Mouse (Mus musculus) forebrain, embryonic 12.5 days (tissue): ENCODE measurements around the gene Galnt18. TPM values are rescaled to one million over a fixed set of nuclear protein-coding genes. Genes with fewer than 3 reads are reported as not detected.

Source experiments
- ATAC-seq: fragments of 200-750 bp; cut with Nextera tagmentation; 2 replicates; pipeline ENCODE4 v1.8.0; 2017; ENCODE audit warnings: moderate TSS enrichment; ENCODE audit not compliant: low FRiP score
- H3K27ac ChIP-seq: fragments of 300-500 bp; sonication (generic); 2 replicates; pipeline ENCODE4 v1.5.1; 2016; ENCODE audit warnings: mild to moderate bottlenecking
- H3K27me3 ChIP-seq: fragments of 300-500 bp; sonication (generic); 2 replicates; pipeline ENCODE4 v1.6.1; 2016; ENCODE audit warnings: mild to moderate bottlenecking
- H3K36me3 ChIP-seq: fragments of 300-500 bp; sonication (generic); replicated peaks from 2 replicates; pipeline ENCODE4 v1.6.1; 2016; ENCODE audit warnings: mild to moderate bottlenecking
- H3K4me1 ChIP-seq: fragments of 300-500 bp; sonication (generic); 2 replicates; pipeline ENCODE4 v1.6.1; 2016
- H3K4me2 ChIP-seq: fragments of 300-500 bp; sonication (generic); 2 replicates; pipeline ENCODE4 v1.6.1; 2016; ENCODE audit warnings: mild to moderate bottlenecking, moderate library complexity
- H3K4me3 ChIP-seq: fragments of 300-500 bp; sonication (generic); replicated peaks from 2 replicates; pipeline ENCODE4 v1.5.1; 2016; ENCODE audit warnings: mild to moderate bottlenecking
- H3K9ac ChIP-seq: fragments of 300-500 bp; sonication (generic); 2 replicates; pipeline ENCODE4 v1.6.1; 2016; ENCODE audit warnings: mild to moderate bottlenecking
- H3K9me3 ChIP-seq: fragments of 300-500 bp; sonication (generic); 2 replicates; pipeline ENCODE4 v1.6.1; 2016
- WGBS: fragments of 180-500 bp; shearing (Covaris S2); methylation state at CpG from one replicate; pipeline ENCODE4 v1.1.7; 2016; 5-methylcytosine and 5-hydroxymethylcytosine counted together
- polyA plus RNA-seq: library from polyadenylated mRNA; unstranded; fragments of >200 nt; fragmentation: Nextera tagmentation; extraction: Ambion mirVana; gene quantifications from 2 replicates; pipeline ENCODE4 v1.2.1, GENCODE M21; 2016

Galnt18 gene
- polyA plus RNA-seq, 1 experiment from 2014 or later: 5.6 TPM

- no peak for ATAC-seq
- WGBS: 88% methylated on average over 7 of the region's 7 CpGs
- H3K4me3 ChIP-seq: no peak overlapping the region
- H3K9ac ChIP-seq: no peak overlapping the region
- no peaks in the 10 kb centered on the region for H3K36me3 ChIP-seq
- peaks cover 9% of the 10 kb centered on the region for H3K4me1 ChIP-seq
- H3K9me3 ChIP-seq: no peaks in the 10 kb centered on the region
- H3K27ac ChIP-seq: no peak overlapping the region
- no peaks in the 10 kb centered on the region for H3K27me3 ChIP-seq
- no peak overlapping the region for H3K4me2 ChIP-seq
These were observed 55.0 kb downstream of the Galnt18 start for GRCm38 (mm10) chr7:111724730-111725129.

DNA sequence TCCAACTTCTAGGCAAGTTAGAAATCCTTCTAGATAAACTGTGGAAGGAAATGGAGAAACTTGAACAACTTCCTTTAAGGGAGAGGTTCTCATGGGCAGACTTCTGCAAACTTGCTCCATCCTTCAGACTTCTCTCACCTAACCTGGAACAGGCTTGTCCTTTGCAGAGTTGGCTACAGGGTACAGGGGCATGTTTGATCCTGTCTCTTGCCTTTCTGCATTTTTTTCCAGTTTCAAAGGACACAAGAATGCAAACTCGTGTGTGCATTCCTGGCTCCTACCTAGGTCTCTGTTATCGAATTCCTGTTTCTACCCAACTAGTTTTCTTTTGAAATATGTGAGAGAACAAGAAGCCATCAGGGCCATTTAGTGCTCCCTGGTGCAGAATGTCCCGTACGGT is 55.8 kb downstream of the Galnt18 start:
- no peaks in the 10 kb centered on the region for H3K9me3 ChIP-seq
- WGBS: 89% methylated on average over 4 of the region's 4 CpGs

DNA sequence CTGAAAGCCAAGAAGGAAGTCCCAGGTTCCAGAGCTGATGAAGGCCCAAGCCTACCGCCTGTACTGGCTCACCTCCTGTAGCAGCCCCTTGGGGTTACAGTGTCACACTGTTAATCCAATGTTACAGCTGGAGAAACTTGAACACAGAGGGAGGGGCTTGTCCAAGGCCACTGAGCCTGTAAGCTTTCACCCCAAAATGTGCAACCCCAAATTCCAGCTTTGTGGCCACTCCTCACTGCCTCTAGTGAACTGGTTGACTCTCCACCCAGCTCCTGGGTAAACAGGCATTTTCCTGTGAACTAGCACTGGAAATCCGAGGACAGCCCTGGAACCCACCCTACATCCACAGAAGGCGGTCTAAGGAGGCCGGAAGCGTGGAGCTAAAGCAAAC is 58.5 kb downstream of the Galnt18 start:
- no peak overlapping the region for H3K4me2 ChIP-seq
- no peak overlapping the region for H3K9ac ChIP-seq
- no peak for ATAC-seq
- H3K9me3 ChIP-seq: no peaks in the 10 kb centered on the region
- no peaks in the 10 kb centered on the region for H3K36me3 ChIP-seq
- H3K27ac ChIP-seq: no peak overlapping the region
- 84% methylated on average over 5 of the region's 5 CpGs for WGBS
- H3K4me1 ChIP-seq: peaks cover 9% of the 10 kb centered on the region
- H3K4me3 ChIP-seq: no peak overlapping the region
- no peaks in the 10 kb centered on the region for H3K27me3 ChIP-seq

More for the DNA sequence above, 55.8 kb downstream of the Galnt18 start:
- H3K36me3 ChIP-seq: no peaks in the 10 kb centered on the region
- H3K27me3 ChIP-seq: no peaks in the 10 kb centered on the region
- ATAC-seq: no peak
- no peak overlapping the region for H3K4me2 ChIP-seq
- H3K9ac ChIP-seq: no peak overlapping the region
- no peak overlapping the region for H3K4me3 ChIP-seq
- H3K27ac ChIP-seq: no peak overlapping the region
- peaks cover 9% of the 10 kb centered on the region for H3K4me1 ChIP-seq

- H3K27ac ChIP-seq: no peak overlapping the region
- no peak overlapping the region for H3K4me3 ChIP-seq
- H3K27me3 ChIP-seq: no peaks in the 10 kb centered on the region
- 79% methylated on average over 8 of the region's 8 CpGs for WGBS
- no peaks in the 10 kb centered on the region for H3K9me3 ChIP-seq
- peaks cover 9% of the 10 kb centered on the region for H3K4me1 ChIP-seq
- no peak overlapping the region for H3K9ac ChIP-seq
- H3K4me2 ChIP-seq: no peak overlapping the region
- ATAC-seq: no peak
- no peaks in the 10 kb centered on the region for H3K36me3 ChIP-seq
These were observed 59.1 kb downstream of the Galnt18 start for GRCm38 (mm10) chr7:111720511-111721307.

- Histone ChIP-seq H3K4me1 (peaks cover 9% of the 10 kb centered on the region), H3K9me3 (no peaks in the 10 kb centered on the region), H3K4me3 (no peak overlapping the region), H3K27me3 (no peaks in the 10 kb centered on the region), H3K36me3 (no peaks in the 10 kb centered on the region), H3K9ac (no peak overlapping the region), H3K4me2 (no peak overlapping the region), H3K27ac (no peak overlapping the region)
- 74% methylated on average over 4 of the region's 4 CpGs for WGBS
- ATAC-seq: no peak
These were observed 60.9 kb downstream of the Galnt18 start for GRCm38 (mm10) chr7:111718900-111719299.

DNA sequence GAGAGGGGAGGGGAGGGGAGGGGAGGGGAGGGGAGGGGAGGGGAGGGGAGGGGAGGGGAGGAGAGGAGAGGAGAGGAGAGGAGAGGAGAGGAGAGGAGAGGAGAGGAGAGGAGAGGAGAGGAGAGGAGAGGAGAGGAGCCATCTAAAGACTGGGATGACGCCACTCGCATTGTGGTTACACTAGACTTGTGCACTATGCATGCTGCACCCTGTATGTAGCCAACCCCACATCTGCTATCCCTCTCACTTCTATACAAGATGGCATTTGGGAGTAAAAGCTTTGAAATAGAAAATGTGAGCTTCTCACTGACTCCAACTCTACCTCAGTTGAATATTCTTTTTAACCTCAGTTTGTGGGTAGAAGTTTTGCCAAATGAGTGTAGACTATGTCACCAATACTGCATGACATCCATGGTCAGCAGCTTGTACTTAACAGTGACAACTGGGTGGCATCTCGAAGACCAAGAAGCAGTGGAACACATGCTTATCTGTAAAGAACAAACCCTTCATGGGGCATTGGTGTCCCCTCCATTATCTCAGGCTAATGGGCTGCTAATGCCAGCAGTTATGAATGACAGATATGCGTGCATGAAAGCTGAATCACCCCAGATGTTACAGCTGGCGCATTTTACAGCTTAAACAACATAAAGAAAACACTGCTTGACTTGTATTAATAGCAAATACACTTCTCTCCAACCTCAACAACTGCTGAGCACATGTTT is 65.0 kb downstream of the Galnt18 start:
- no peak for ATAC-seq
- 0 out of 2 replicates have a peak, but pooled peaks cover under 1% of the 10 kb centered on the region for H3K4me1 ChIP-seq
- no peak overlapping the region for H3K9ac ChIP-seq
- no peaks in the 10 kb centered on the region for H3K27me3 ChIP-seq
- H3K9me3 ChIP-seq: no peaks in the 10 kb centered on the region
- no peak overlapping the region for H3K4me3 ChIP-seq
- no peak overlapping the region for H3K4me2 ChIP-seq
- H3K27ac ChIP-seq: no peak overlapping the region
- WGBS: 85% methylated on average over 5 of the region's 5 CpGs
- no peaks in the 10 kb centered on the region for H3K36me3 ChIP-seq

DNA sequence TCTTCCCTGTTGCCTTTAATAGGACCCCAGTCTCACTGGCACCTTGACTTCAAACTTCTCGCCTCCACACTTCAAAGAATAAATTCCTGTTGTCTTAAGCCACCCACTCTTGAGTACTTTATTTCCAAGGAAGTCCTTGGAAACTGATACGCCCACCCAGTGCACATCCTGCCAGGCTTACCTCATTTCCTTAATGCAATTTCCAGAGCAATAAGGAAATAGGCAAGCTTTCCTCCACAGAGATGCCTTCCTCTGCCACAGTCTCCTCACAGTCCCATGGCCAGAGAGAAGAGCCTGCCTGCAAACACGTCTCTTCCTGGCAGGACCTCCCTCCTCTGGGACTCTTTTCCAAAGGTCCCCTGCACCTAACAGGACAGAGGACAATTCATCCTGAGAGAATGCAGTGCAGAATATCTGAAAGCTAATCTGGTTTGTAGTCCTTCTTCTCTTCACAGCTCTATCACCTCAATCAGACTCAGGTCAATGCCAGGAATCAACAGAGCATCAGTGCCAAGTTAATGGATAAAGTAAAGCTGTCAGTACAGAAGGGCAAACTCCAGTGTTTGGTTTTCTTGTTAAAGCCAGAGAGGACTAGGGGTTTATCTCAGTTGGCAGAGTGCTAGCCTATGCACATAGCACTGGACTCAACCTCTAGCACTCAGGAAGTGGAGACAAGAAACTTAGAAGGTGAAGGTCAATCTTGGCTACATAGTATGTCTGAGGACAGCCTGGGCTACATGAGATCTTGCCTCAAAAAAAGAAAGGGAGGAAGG is 65.8 kb downstream of the Galnt18 start:
- Histone ChIP-seq H3K27me3 (no peaks in the 10 kb centered on the region), H3K36me3 (no peaks in the 10 kb centered on the region), H3K9ac (no peak overlapping the region), H3K4me3 (no peak overlapping the region), H3K9me3 (no peaks in the 10 kb centered on the region), H3K4me2 (no peak overlapping the region), H3K4me1 (no peaks in the 10 kb centered on the region), H3K27ac (no peak overlapping the region)
- WGBS: 85% methylated on average over 3 of the region's 3 CpGs
- ATAC-seq: no peak

DNA sequence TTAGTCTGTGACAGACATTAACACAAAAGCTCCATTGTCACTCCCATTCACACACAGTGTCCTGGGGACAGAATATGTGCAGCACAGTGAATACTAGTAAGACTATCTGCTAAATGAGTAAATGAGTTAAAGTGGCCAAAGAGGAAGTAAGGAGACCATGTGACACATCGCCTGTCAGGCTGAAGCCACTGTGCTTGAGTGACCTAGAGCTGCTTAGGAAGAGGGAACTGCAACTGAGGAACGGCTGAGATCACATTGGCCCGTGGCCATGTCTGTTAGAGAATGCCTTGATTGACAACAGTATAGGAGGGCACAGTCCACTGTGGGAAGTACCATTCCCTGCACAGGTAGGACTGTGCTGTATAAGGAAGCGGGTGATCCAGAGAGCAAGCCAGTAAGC is 67.0 kb downstream of the Galnt18 start:
- H3K27me3 ChIP-seq: no peaks in the 10 kb centered on the region
- no peaks in the 10 kb centered on the region for H3K9me3 ChIP-seq
- H3K4me3 ChIP-seq: no peak overlapping the region
- H3K27ac ChIP-seq: no peak overlapping the region
- no peaks in the 10 kb centered on the region for H3K4me1 ChIP-seq
- ATAC-seq: no peak
- WGBS: 81% methylated on average over 4 of the region's 4 CpGs
- no peaks in the 10 kb centered on the region for H3K36me3 ChIP-seq
- H3K4me2 ChIP-seq: no peak overlapping the region
- H3K9ac ChIP-seq: no peak overlapping the region

DNA sequence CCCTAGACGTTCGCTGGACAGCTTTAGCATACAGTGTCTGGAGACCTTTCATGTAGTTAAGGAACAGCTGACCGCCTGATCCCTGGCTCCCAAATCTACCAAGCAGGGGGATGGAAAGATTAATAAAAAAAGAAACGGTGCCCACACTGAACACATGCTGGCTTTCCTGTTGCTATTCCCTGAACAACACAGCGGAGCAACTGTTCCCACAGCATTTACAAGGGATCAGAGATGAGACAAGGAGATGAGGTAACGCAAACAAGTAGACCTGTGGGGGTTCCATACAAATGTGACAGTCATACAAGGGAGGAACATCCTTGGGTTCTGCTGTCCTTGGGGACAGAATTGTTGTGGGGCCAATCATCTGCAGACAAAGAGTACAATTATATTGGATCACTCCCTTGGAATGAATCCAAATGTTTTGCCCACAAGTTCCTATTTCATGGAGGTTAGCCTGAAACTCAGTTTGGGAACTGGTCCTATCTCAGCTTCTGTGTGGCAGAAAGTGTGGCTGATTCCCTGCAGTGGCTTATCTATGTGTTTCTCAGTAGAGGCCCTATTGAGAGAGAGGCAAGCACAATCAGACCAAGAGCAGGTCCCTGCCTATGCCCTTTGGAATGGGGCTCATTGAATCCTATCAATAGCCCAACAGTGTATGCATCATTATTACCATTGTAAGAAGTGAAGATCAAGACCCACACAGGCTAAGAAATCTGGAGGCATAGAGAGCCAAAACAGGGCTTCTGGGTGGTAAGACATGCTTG is 68.5 kb downstream of the Galnt18 start:
- no peaks in the 10 kb centered on the region for H3K27me3 ChIP-seq
- no peak for ATAC-seq
- H3K9me3 ChIP-seq: no peaks in the 10 kb centered on the region
- no peaks in the 10 kb centered on the region for H3K36me3 ChIP-seq
- no peak overlapping the region for H3K4me2 ChIP-seq
- no peaks in the 10 kb centered on the region for H3K4me1 ChIP-seq
- 91% methylated on average over 6 of the region's 6 CpGs for WGBS
- H3K27ac ChIP-seq: no peak overlapping the region
- no peak overlapping the region for H3K4me3 ChIP-seq
- H3K9ac ChIP-seq: no peak overlapping the region

- no peaks in the 10 kb centered on the region for H3K9me3 ChIP-seq
- WGBS: 65% methylated on average over 4 of the region's 4 CpGs
- H3K4me3 ChIP-seq: no peak overlapping the region
- H3K36me3 ChIP-seq: no peaks in the 10 kb centered on the region
- H3K27ac ChIP-seq: no peak overlapping the region
- H3K9ac ChIP-seq: no peak overlapping the region
- no peaks in the 10 kb centered on the region for H3K27me3 ChIP-seq
- no peaks in the 10 kb centered on the region for H3K4me1 ChIP-seq
- H3K4me2 ChIP-seq: no peak overlapping the region
- no peak for ATAC-seq
These were observed 69.5 kb downstream of the Galnt18 start for GRCm38 (mm10) chr7:111710311-111710710.

GRCm38 (mm10) chr7:111708563-111708962 is 71.2 kb downstream of the Galnt18 start:
- H3K9me3 ChIP-seq: no peaks in the 10 kb centered on the region
- H3K9ac ChIP-seq: no peak overlapping the region
- no peak overlapping the region for H3K27ac ChIP-seq
- H3K36me3 ChIP-seq: no peaks in the 10 kb centered on the region
- no peak overlapping the region for H3K4me2 ChIP-seq
- ATAC-seq: no peak
- no peaks in the 10 kb centered on the region for H3K27me3 ChIP-seq
- H3K4me3 ChIP-seq: no peak overlapping the region
- H3K4me1 ChIP-seq: no peaks in the 10 kb centered on the region
- 56% methylated on average over 1 of the region's 1 CpGs for WGBS

DNA sequence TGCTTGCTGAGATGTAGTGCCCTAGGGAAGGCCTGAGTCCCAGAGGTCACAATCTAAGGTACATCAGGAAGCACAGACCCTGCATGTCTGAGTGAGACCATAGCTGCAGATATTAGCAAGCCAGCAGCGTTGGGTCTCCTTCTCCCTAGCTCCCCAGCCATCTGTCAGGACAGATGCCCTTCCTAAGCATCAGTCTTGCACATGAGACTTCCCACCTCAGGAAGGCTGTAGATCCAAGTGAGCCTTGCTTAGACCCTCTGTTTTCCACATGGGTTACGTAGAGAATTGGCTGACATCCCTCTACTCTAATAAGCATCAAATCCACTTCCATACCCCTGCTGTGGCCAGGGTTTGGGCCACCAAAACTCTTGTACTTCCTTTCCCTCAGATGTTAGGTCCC is 76.8 kb downstream of the Galnt18 start:
- H3K4me3 ChIP-seq: no peak overlapping the region
- no peak overlapping the region for H3K27ac ChIP-seq
- no peak for ATAC-seq
- H3K4me2 ChIP-seq: no peak overlapping the region
- H3K27me3 ChIP-seq: no peaks in the 10 kb centered on the region
- peaks cover 10% of the 10 kb centered on the region; the same call in 1 of the 2 replicates for H3K4me1 ChIP-seq
- WGBS: 92% methylated on average over 2 of the region's 2 CpGs
- no peak overlapping the region for H3K9ac ChIP-seq
- no peaks in the 10 kb centered on the region for H3K36me3 ChIP-seq
- H3K9me3 ChIP-seq: no peaks in the 10 kb centered on the region
